Mouse (Mus musculus): ENCODE measurements around the gene 1700016D06Rik.
"Not testable (repeated sequence)": the region's sequence is repeated elsewhere in the genome, so short reads cannot be mapped to it uniquely, and the experiment has no call there.

1700016D06Rik gene

GRCm38 (mm10) chr8:11700060-11701032, 517 bp downstream of the 1700016D06Rik start:
- DNase-seq: peak; percentile 67

GRCm38 (mm10) chr8:11699442-11700001, 1.3 kb downstream of the 1700016D06Rik start:
- no peak for DNase-seq

DNA sequence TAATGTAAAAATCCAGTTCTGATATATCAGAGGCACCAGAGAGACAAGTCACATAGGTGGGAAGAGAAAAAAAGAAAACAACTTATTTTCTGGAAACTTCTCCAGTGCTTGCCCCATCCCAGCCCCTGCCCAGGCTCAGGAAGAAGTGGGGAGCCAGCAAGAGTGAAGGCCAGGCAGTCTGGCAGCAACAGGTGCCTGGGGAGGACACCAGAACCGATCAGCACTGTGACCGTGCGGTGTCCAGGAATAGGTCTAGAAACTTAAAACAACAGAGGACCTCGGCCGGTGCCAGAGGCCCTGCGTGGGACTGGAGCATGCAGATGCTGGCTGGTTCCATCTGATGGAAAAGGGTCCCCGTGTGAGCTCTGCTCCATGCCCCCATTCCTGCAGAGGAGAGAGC, 3.4 kb downstream of the 1700016D06Rik start:
- no peak for DNase-seq

DNA sequence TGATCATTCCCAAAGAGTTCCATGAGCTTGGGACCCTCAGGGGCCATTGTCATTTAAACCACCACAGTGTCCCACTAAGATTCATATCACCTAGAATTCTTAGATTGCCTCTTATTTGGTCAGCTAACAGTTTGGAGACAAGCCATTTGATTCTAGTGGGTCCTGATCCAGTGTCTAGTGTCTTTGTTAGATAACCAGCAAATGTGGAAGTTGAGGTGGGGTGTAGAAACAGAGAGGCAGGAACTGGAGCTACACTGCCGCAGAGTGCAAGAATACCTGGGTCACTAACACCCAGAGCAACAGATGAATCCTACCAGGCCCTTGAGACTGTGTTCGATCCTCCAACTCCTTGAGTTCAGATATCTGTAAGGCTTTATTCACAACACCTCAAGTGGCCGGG, 4.7 kb downstream of the 1700016D06Rik start:
- no peak for DNase-seq

DNA sequence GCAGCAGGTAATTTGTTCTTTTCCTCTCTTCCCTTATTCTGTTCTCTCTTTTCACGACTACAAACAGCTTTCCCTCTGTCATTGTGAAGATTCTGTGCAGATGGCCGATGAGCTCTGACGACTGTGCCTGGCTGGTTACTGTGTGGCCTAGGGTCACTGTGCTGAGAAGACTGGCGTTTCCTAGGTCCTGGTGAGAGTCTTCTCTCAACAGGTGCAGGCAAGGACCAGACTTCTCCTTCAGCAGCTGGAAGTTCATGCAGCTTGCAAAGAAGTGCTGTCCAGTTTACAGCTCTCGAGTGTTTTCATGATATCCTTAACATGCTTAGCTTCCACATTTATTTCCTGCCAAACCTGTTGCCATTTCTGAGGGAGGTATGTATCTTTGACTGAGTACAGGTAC, 6.9 kb downstream of the 1700016D06Rik start:
- DNase-seq: no peak

- DNase-seq: no peak
Observed at GRCm38 (mm10) chr8:11692455-11692854, 8.4 kb downstream of the 1700016D06Rik start.

GRCm38 (mm10) chr8:11691761-11692160, 9.1 kb downstream of the 1700016D06Rik start:
- no peak for DNase-seq

- DNase-seq: no peak
Observed at GRCm38 (mm10) chr8:11691284-11691683, 9.6 kb downstream of the 1700016D06Rik start.

GRCm38 (mm10) chr8:11689945-11690344, 10.9 kb downstream of the 1700016D06Rik start:
- DNase-seq: no peak

GRCm38 (mm10) chr8:11687251-11687650, 13.6 kb downstream of the 1700016D06Rik start:
- DNase-seq: no peak

- DNase-seq: no peak
Observed at GRCm38 (mm10) chr8:11684558-11684957, 16.3 kb downstream of the 1700016D06Rik start.

GRCm38 (mm10) chr8:11668308-11668707, 32.6 kb downstream of the 1700016D06Rik start:
- no peak for DNase-seq

GRCm38 (mm10) chr8:11666023-11666716, 34.7 kb downstream of the 1700016D06Rik start:
- DNase-seq: not testable (repeated sequence)

DNA sequence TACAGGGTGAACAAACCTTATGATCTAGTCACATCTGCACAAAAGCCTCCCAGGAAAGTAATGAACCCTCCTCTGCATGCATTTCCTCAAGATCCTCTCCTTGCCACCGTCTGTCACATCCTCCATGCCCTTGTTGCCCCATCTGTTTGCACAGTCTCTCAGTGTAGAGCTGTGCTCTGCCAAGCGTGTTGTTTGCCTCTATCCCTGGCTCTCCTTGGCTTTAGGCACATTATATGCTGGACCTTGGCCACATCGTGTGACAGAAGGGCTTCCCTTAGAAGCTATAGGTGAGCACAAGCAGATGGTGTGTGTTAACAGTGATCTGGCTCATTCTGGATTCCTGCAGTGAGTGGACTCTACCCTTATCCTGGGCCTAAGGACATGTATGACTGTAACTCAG, 38.9 kb downstream of the 1700016D06Rik start:
- DNase-seq: peak; percentile 75

DNA sequence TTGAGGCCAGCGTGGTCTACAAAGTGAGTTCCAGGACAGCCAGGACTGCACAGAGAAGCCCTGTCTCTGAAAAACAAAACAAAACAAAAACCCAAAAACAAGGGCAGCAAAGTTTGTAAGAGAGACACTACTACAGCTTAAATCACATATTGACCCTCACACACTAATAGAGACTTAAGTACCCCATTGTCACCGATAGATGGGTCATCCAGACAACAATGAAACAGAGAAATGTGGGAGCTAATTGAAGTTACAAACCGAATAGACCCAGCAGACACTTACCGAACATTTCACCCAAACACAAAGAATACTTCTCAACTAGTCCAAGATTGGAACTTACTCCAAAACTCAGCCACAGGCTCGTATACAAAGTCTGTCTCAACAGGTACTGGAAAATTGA, 50.8 kb downstream of the 1700016D06Rik start:
- DNase-seq: no peak

- DNase-seq: no peak
Observed at GRCm38 (mm10) chr8:11643123-11643522, 57.7 kb downstream of the 1700016D06Rik start.

DNA sequence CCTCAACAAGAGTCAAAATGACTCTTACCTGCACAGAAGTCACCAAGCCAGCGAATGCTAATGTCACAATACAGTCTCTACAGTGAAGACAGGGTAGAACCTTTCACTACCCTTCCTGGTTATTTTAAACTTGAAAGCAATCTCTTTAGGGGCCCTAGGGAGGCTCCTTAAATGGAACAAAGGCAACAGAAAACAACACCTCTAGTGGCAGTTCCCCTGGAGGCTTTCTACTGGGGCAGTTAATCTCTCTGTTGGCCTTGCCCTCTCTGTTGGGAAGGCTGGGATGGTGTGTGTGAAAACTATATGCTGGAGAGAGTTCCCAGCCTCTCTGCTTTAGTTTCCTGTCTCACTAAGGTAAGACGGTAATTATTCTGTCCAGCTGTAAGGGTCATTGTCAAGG, 60.3 kb downstream of the 1700016D06Rik start:
- no peak for DNase-seq

DNA sequence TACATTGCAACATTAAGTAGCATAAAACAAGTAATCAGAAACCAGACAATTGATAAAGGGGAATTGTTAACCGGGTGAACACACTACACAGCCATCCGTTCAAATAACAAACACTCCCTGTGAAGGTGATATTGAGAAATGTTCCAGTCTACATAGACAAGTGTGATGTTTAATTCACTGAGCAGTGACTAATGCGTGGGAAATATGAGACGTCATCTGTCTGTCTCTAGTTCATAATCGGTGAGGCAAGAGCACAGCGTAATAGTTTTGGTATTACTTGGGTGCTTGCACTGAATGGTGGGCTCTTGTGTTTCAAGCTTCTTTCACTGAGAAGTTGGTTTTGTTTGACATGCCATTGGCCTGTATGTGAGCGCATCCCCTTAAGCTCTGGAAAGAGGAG, 63.3 kb downstream of the 1700016D06Rik start:
- no peak for DNase-seq

- peak; percentile 89 for DNase-seq
Observed at GRCm38 (mm10) chr8:11636324-11637057, 64.4 kb downstream of the 1700016D06Rik start.

- peak; percentile 98 for DNase-seq
Observed at GRCm38 (mm10) chr8:11635611-11636081, 65.2 kb downstream of the 1700016D06Rik start, which contains the start of gene Ankrd10. TSS of gene Ankrd10 (minus strand) at chr8:11635757.

GRCm38 (mm10) chr8:11635012-11635577, 65.8 kb downstream of the 1700016D06Rik start:
- DNase-seq: peak; percentile 83

DNA sequence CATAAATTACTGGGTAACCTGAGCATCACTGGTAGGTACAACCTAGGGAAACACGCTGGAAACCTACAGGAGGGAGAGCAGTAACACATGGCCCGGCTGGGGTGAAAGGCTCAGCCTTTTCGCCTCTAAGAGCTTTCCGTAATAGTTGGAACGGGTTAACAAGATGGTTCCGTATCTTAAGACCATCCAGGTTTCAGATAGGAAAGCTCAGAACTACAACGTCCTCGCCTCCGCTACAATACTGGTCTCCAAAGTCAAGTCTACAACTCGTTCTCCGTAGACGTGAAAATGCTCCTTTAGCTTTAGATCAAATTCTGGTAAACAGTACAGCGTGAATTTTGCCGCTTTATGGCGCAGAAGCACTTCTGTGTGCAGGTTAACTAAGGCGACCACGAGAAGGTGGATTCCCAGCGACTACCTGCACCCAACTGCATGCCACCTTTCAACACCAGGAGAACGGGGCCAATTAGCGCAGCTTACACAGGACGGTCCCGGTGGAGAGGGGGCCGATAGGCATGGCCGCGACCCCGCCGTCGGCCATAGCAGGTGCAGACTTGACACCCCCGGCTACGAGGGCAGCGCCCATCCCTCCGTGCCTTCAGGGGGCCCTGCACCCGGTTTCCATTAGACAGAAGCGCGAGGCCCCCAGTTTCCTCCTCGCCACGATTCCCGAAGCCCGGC, 66.4 kb downstream of the 1700016D06Rik start:
- DNase-seq: no peak
